In genomic region chr10:60536098-60536811, GRCm38 (mm10) we compare ENCODE assay signal across 8 mouse cellular contexts.
DNase-seq lines count a peak whose midpoint lies in the region; ATAC-seq lines count a peak whose summit lies in the region.

No protein-coding gene starts in this region.

- ATAC-seq in monocyte, adult 5-6 weeks (replicated peaks; ENCODE audit: insufficient number of reproducible peaks, low FRiP score, low TSS enrichment, poor library complexity, severe bottlenecking): no peak

- peak; percentile 93 for DNase-seq in heart, adult 11 months
- DNase-seq in heart, adult 9 months (ENCODE audit: low spot score in 2 of 2): no peak
- peak; percentile 59 for DNase-seq in embryo, embryonic 9.5 days (ENCODE audit: extremely low spot score)
- DNase-seq in hindlimb bud, embryonic 11.5 days (ENCODE audit: extremely low spot score, low read depth, low spot score): peak; percentile 16
- DNase-seq in lung, postnatal 36 days: peak; percentile 40
- peak; percentile 66 for DNase-seq in thymus, postnatal 4 days
- DNase-seq in layer of hippocampus, adult 9-11 months: no peak

Comparison
In these comparisons a context has a peak if more than half of its experiments do, and no peak if none do; other contexts are left out.
1. DNase-seq: peak in heart, adult 11 months (single experiment), embryo, embryonic 9.5 days (single experiment), hindlimb bud, embryonic 11.5 days (single experiment), lung, postnatal 36 days (single experiment) and thymus, postnatal 4 days (single experiment); none in heart, adult 9 months (0 of 2) and layer of hippocampus, adult 9-11 months (single experiment).